In the genomic region with DNA sequence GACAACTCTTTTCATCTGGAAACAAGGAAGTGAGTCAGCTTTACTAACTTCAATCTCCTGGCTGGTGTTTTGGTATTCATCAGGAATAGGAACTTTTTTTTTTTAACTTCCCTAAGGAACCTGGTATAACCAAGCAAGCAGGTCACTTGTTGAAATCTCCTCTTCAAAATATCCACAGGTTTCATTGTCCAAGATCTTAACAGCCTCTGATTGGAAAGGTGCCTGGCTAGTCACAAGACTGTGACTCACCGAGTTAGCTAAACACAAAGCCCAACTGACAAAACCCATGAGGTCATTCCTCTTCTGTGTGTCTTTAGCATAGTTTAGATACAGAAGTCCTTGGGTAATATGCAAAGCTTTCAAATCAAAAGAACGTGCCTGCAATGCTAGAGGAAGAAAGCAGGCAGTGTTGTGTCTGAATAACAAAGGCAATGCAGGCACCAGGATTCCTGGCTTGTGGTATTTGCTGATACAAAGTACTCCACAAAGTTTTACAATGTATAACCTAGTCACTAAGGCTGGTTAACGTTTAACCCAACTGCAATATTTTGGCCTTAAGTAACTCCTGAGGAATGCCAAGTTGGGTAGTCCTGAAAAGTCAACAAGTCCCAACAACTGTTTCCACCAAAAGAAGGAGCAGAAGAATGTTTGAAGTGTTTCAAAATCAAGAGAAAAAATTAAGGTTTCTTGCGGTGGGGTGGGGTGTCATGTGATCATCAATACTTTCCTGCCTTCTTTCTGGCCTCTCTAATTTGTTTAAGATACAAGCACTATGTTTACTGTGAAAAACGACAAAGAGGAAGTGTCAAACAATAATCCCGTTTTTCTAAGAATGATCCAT, we compare ENCODE assay signal across 9 mouse cellular contexts. TPM values are rescaled to one million over a fixed set of nuclear protein-coding genes. Genes with fewer than 3 reads are reported as not detected.
DNase-seq lines count a peak whose midpoint lies in the region; ATAC-seq lines count a peak whose summit lies in the region.
"Had no signal": no experiment of that assay in that cellular context is flagged by ENCODE, and none has a peak within 500 bp of the region (broad histone marks: within the 10 kb centered on the region; RNA-seq: fewer than 3 reads in every experiment).

No protein-coding gene starts in this region.

- no peak overlapping the region for H3K4me2 ChIP-seq in heart, embryonic 11.5 days
- H3K4me2 ChIP-seq: embryonic facial prominence, embryonic 13.5 days had no signal

- H3K4me3 ChIP-seq in heart, embryonic 11.5 days (ENCODE audit: low read depth, low read length), result no peak overlapping the region
- H3K4me3 ChIP-seq: embryonic facial prominence, embryonic 13.5 days had no signal

- no peaks in the 10 kb centered on the region for H3K27me3 ChIP-seq in heart, embryonic 11.5 days (ENCODE audit: control insufficient read depth, insufficient read depth, low read length)
- H3K27me3 ChIP-seq: embryonic facial prominence, embryonic 13.5 days had no signal

- WGBS in heart, embryonic 11.5 days (ENCODE audit: insufficient replicate concordance), result 22% methylated on average over 6 of the region's 6 CpGs

- H3K36me3 ChIP-seq in heart, embryonic 11.5 days (ENCODE audit: control insufficient read depth, insufficient read depth, low read length), result no peaks in the 10 kb centered on the region
- H3K36me3 ChIP-seq: embryonic facial prominence, embryonic 13.5 days had no signal

- no peaks in the 10 kb centered on the region for H3K9me3 ChIP-seq in heart, embryonic 11.5 days (replicated peaks; ENCODE audit: control insufficient read depth, low read length)
- H3K9me3 ChIP-seq: embryonic facial prominence, embryonic 13.5 days had no signal

- peaks cover 4% of the 10 kb centered on the region; the same call in 1 of the 2 replicates for H3K4me1 ChIP-seq in heart, embryonic 11.5 days (ENCODE audit: control insufficient read depth, insufficient read depth, low read length)
- H3K4me1 ChIP-seq: embryonic facial prominence, embryonic 13.5 days had no signal

- ATAC-seq in heart, embryonic 11.5 days (replicated peaks; ENCODE audit: insufficient number of reproducible peaks, low FRiP score, low TSS enrichment), result no peak; the same call in 1 of the 2 replicates

- peak overlapping the region; percentile 70 for H3K27ac ChIP-seq in heart, embryonic 11.5 days (ENCODE audit: low read depth, low read length)
- H3K27ac ChIP-seq: embryonic facial prominence, embryonic 13.5 days had no signal

- DNase-seq in testis, postnatal 14 days (ENCODE audit: low spot score), result peak; percentile 19
- DNase-seq in testis, postnatal 10 days (ENCODE audit: low spot score), result no peak
- DNase-seq in embryo, embryonic 10.5 days (ENCODE audit: low spot score), result peak; percentile 49
- DNase-seq in kidney, postnatal 25 days, result peak; percentile 89 to 93
- peak; percentile 47 to 54 for DNase-seq in natural killer cell, adult 2 months (ENCODE audit: low spot score in 2 of 2)
- no peak for DNase-seq in cerebellum, postnatal 4 days (ENCODE audit: low spot score in 2 of 2)
- no peak for DNase-seq in frontal cortex, postnatal 14 days (ENCODE audit: low spot score in 2 of 2)

- no peak overlapping the region for H3K9ac ChIP-seq in heart, embryonic 11.5 days (ENCODE audit: low read depth, low read length)
- H3K9ac ChIP-seq: embryonic facial prominence, embryonic 13.5 days had no signal

RNA-seq across cellular contexts. Expression of gene Klf6, which starts 57.5 kb away (rescaled TPM):
- 54.4 and 62.4 TPM in 2 replicates for polyA plus RNA-seq in heart, embryonic 11.5 days (2014; fragmentation: Nextera tagmentation; extraction: Ambion mirVana)

Comparison
In these comparisons a context has a peak if more than half of its experiments do, and no peak if none do; other contexts are left out.
1. DNase-seq: peak in testis, postnatal 14 days (single experiment), embryo, embryonic 10.5 days (single experiment), kidney, postnatal 25 days (2 of 2) and natural killer cell, adult 2 months (2 of 2); none in testis, postnatal 10 days (single experiment), cerebellum, postnatal 4 days (0 of 2) and frontal cortex, postnatal 14 days (0 of 2).